Mouse (Mus musculus): ENCODE data around the gene Fh1. TPM values are rescaled to one million over a fixed set of nuclear protein-coding genes. Genes with fewer than 3 reads are reported as not detected.
A peak's percentile ranks its signal among the peaks of the same experiment; 100 is the strongest.

Fh1 gene
- polyA plus RNA-seq, 1 experiment from 2014 or later, result 81.7 TPM

DNA sequence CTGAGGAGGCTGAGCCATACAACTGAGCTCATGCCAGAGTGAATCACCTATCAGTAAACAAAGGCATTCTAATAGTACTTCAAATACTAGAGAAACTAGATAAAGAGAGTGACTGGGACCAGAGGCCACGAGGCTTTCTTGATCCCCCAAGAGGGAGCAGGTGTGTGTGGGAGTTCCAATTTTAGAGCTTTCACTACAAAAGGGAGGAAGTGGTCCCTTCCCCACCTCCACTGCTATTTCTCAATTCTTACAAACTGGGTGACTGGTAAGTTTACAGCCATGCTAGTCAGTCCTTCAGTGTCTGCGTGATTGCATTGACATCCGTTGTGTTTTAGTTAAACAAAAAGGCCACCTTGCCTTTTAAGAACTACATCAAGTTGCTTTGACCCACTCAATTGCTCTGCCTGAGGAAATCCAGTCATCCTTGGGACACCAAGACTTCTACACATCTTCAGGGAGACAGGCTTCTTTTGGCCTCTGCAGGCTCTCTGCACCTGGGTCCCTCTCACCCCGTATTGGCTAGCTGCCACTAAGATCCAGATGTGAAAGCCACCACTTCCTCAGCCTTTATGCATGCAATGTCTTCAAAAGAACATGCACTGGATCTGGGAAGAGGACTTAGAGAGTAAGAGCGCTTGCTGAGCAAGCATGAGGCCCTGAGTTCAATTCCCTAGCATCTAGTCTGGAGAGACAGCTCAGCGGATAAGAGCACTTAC, 15.2 kb upstream of the Fh1 start:
- Histone ChIP-seq H3K27ac (no peak overlapping the region), H3K27me3 (no peaks in the 10 kb centered on the region), H3K4me3 (no peak overlapping the region), H3K9ac (no peak overlapping the region), H3K36me3 (no peaks in the 10 kb centered on the region), H3K4me1 (no peaks in the 10 kb centered on the region), H3K4me2 (replicated peaks) (no peak overlapping the region), H3K9me3 (replicated peaks) (no peaks in the 10 kb centered on the region)
- WGBS, result 85% methylated on average over 6 of the region's 6 CpGs
- ATAC-seq (ENCODE audit: low FRiP score), result no peak

DNA sequence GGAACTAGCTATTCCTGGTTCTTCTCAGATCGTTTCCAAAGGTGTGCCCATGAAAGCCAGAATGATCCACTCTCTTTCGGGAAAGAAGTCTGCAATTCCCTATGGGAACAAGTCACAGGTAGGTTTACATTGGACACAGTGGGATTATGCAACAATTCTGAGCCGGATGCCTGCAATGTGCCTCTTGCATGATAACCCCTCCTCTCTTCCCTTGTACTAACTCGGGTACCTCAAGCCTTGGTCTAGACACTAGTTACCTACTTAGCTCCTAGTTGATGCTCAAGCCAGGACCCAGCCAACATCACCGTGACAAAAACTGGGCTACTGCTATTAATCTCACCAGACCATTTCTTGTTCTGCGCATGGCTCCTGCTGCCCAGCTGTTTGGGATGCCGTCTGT, 13.6 kb upstream of the Fh1 start:
- no peaks in the 10 kb centered on the region for H3K36me3 ChIP-seq
- ATAC-seq (ENCODE audit: low FRiP score), result no peak
- no peaks in the 10 kb centered on the region for H3K9me3 ChIP-seq (replicated peaks)
- no peak overlapping the region for H3K9ac ChIP-seq
- H3K4me3 ChIP-seq, result no peak overlapping the region
- no peak overlapping the region for H3K27ac ChIP-seq
- no peaks in the 10 kb centered on the region for H3K27me3 ChIP-seq
- H3K4me1 ChIP-seq, result no peaks in the 10 kb centered on the region
- no peak overlapping the region for H3K4me2 ChIP-seq (replicated peaks)
- 85% methylated on average over 7 of the region's 7 CpGs for WGBS

DNA sequence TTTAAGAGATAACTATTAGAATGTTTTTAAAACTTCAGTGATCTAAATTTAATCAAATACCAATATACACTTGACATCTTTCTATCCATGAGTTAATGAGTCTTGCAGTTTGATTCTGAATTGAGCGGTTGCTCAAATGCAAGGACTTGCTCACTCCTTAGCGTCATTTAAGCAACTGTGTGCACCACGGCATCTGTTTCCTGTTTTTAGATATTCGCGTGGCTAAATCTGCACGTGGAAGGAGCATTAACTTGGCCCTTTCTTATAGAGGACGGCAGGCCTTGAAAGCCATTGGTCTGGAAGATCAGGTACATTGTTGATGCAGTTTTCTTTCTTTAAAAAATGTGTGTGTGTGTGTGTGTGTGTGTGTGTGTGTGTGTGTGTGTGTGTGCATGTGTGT, 12.2 kb upstream of the Fh1 start:
- Histone ChIP-seq H3K4me1 (no peaks in the 10 kb centered on the region), H3K27me3 (no peaks in the 10 kb centered on the region), H3K4me2 (replicated peaks) (no peak overlapping the region), H3K9ac (no peak overlapping the region), H3K4me3 (no peak overlapping the region), H3K9me3 (replicated peaks) (no peaks in the 10 kb centered on the region), H3K36me3 (no peaks in the 10 kb centered on the region), H3K27ac (no peak overlapping the region)
- no peak for ATAC-seq (ENCODE audit: low FRiP score)
- 76% methylated on average over 7 of the region's 7 CpGs for WGBS

DNA sequence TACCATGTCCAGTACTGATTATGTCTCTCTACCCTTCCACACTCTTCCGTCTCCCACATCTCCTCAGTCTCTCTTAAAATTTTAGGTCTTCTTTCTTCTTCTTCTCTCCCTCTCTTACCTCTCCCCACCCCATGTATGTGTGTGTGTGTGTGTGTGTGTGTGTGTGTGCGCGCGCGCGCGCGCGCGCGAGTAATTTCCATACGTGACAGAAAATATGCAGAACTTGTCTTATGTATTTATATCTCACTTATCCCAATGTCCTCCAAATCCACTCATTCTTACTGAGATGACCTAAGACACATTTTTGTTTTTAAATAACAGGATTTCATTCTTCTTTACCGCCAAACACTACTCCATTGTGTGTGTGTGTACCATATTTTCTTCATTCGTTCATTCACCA, 7.0 kb upstream of the Fh1 start:
- Histone ChIP-seq H3K4me2 (replicated peaks) (no peak overlapping the region), H3K4me1 (no peaks in the 10 kb centered on the region), H3K27me3 (no peaks in the 10 kb centered on the region), H3K9ac (no peak overlapping the region), H3K9me3 (replicated peaks) (no peaks in the 10 kb centered on the region), H3K4me3 (no peak overlapping the region), H3K36me3 (no peaks in the 10 kb centered on the region), H3K27ac (no peak overlapping the region)
- WGBS, result 93% methylated on average over 12 of the region's 14 CpGs
- ATAC-seq (ENCODE audit: low FRiP score), result no peak

DNA sequence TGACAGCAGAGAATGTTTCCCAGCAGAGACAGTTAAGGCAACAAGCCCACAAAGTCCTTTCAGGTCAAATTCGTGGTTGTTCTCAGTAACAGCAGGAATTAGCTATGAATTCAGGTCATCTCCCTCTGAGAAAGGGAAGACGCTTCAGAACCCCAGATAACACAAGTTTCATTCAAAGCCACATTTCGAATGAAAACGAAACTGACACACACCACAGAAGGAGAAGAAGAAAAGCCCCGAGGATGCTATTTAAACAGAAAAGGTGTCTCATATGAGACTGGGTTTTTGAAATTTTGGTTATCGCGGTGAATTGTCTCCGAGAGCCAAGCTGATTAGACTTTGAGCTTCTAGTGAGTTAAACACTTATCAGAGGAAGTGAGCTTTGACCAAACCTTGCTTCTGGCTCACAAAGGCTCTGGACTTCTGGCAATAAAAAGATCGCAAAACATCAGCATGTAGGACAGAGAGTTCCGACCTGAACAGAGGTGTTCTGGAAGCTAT, 6.3 kb upstream of the Fh1 start:
- Histone ChIP-seq H3K4me1 (no peaks in the 10 kb centered on the region), H3K9ac (no peak overlapping the region), H3K27me3 (no peaks in the 10 kb centered on the region), H3K9me3 (replicated peaks) (no peaks in the 10 kb centered on the region), H3K36me3 (no peaks in the 10 kb centered on the region), H3K4me3 (no peak overlapping the region), H3K27ac (no peak overlapping the region), H3K4me2 (replicated peaks) (no peak overlapping the region)
- WGBS, result 87% methylated on average over 10 of the region's 10 CpGs
- no peak for ATAC-seq (ENCODE audit: low FRiP score)

DNA sequence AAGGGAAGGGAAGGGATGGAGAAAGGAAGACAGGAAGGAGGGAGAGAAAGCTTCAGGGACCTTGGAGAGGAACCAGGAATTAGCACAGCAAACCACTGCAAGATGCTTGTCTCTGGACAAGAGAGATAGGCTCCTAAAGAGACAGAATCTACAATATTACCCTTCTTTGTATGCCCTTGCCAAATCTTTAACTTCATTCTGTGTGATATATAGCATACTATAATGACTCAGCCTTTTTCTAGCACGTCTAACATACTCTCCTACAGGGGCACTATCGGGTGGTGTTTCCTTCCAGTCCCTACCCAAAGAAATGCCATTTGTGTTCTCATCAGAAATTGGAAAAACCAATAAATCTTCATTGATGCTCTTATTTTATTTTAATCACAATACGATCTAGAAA, 5.6 kb upstream of the Fh1 start:
- Histone ChIP-seq H3K27ac (no peak overlapping the region), H3K4me2 (replicated peaks) (no peak overlapping the region), H3K36me3 (no peaks in the 10 kb centered on the region), H3K4me3 (no peak overlapping the region), H3K9ac (no peak overlapping the region), H3K27me3 (no peaks in the 10 kb centered on the region), H3K4me1 (no peaks in the 10 kb centered on the region), H3K9me3 (replicated peaks) (no peaks in the 10 kb centered on the region)
- ATAC-seq (ENCODE audit: low FRiP score), result no peak
- WGBS, result 91% methylated on average over 3 of the region's 3 CpGs

DNA sequence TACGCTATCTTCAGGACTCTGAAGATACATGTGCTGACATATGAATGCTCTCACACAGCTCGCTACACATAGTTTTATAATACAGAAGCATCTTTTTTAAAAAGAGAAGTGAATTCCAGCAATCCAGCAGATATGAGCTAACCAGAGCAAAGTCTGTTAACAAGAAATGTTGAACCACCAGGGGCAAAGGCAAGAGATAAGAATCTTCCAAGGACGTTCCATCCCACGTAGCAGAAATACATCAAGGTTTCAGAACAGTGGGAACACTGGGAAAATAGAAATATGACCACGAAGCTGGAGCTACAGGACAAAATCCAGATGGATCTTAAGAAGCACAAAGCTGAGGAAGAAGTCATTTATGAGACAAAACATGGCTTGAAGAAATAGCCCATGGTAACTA, 4.9 kb upstream of the Fh1 start:
- no peak overlapping the region for H3K27ac ChIP-seq
- no peaks in the 10 kb centered on the region for H3K27me3 ChIP-seq
- no peak overlapping the region for H3K4me2 ChIP-seq (replicated peaks)
- H3K36me3 ChIP-seq, result no peaks in the 10 kb centered on the region
- no peak overlapping the region for H3K4me3 ChIP-seq
- no peaks in the 10 kb centered on the region for H3K9me3 ChIP-seq (replicated peaks)
- no peak overlapping the region for H3K9ac ChIP-seq
- 87% methylated on average over 5 of the region's 5 CpGs for WGBS
- no peaks in the 10 kb centered on the region for H3K4me1 ChIP-seq
- no peak for ATAC-seq (ENCODE audit: low FRiP score)

DNA sequence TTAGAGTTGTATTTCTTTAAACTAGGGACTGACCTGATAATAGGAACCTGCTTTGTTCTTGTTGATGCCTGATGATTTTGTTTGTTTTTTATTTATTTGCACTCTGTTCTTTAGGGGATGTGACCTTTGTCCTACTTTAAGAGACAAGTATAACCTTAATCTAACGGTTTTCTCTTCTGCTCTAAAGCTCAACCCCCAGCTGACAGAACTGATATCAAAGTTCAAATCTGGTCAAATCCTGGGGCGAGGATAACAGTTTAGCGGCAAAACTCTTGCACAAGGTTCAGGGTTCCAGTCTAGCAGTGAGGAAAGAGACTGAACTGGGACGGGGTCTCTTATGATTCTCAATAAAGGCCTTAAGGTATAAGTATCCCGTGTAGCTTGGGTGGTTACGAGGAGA, 3.8 kb upstream of the Fh1 start:
- ATAC-seq (ENCODE audit: low FRiP score), result no peak
- Histone ChIP-seq H3K27ac (no peak overlapping the region), H3K9me3 (replicated peaks) (no peaks in the 10 kb centered on the region), H3K36me3 (no peaks in the 10 kb centered on the region), H3K27me3 (no peaks in the 10 kb centered on the region), H3K9ac (no peak overlapping the region), H3K4me1 (peaks cover 7% of the 10 kb centered on the region), H3K4me3 (no peak overlapping the region), H3K4me2 (replicated peaks) (no peak overlapping the region)
- WGBS, result 91% methylated on average over 6 of the region's 6 CpGs

DNA sequence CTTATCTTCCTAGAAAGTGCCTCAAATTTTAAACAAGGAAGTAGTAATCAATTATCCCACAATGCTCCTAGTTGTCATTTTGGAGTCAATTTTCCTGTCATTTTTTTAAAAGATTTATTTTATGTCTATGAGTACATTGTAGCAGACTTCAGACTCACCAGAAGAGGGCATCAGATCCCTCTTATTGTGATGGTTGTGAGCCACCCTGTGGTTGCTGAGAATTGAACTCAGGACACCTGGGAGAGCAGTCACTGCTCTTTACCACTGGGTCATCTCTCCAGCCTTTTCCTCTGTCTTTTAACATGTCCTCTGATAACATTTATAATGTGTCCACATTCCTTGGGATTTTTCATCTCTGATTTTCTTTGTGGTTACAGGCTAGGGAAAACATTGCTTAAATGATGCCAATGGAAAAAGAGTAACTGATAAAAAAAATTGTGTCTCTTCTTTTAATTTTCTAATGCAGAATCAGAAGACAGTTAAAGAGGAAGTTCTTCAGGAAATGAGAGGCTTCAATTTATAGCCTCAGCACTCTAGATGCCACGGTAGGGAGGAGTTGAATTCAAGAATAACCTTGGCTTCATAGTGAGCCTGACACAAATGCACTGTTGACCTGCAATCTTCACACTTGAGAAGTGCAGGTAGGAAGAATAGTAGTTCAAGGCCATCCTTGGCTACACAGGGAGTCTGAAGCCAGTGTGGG, 706 bp upstream of the Fh1 start:
- no peak overlapping the region for H3K9ac ChIP-seq
- no peaks in the 10 kb centered on the region for H3K9me3 ChIP-seq (replicated peaks)
- peak; percentile 57 for ATAC-seq (ENCODE audit: low FRiP score)
- peaks cover 13% of the 10 kb centered on the region for H3K4me1 ChIP-seq
- peak overlapping the region; percentile 91 for H3K4me3 ChIP-seq
- H3K27me3 ChIP-seq, result no peaks in the 10 kb centered on the region
- 0 out of 2 replicates have a peak, but pooled peaks cover 3% of the 10 kb centered on the region for H3K36me3 ChIP-seq
- 0 out of 2 replicates have a peak overlapping the region, but pooled peaks have one; percentile 2 for H3K27ac ChIP-seq
- WGBS, result 95% methylated on average over 1 of the region's 1 CpGs
- H3K4me2 ChIP-seq (replicated peaks), result peak overlapping the region; percentile 51

DNA sequence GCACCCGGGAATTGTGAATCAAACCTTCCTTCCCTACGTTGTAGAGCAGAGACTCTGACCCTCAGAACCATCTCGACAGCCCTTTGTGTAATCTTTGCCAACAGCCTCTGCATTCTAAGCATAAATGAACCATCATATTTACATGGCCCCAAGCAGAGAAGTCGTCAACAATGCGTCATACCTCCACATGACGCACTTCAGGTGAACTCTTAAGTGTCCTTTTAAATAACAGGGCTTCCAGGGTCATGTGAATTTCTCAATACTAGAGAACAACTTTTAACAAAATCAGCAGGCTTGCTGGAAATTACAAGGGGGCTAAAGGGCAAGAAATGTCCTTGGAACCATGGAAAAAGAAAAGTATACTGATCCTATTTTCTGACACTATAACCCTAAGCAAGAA, 1.8 kb downstream of the Fh1 start:
- 87% methylated on average over 6 of the region's 6 CpGs for WGBS
- Histone ChIP-seq H3K9ac (no peak overlapping the region), H3K9me3 (replicated peaks) (no peaks in the 10 kb centered on the region), H3K4me3 (no peak overlapping the region), H3K36me3 (peaks cover 3% of the 10 kb centered on the region; the same call in 1 of the 2 replicates), H3K27me3 (no peaks in the 10 kb centered on the region), H3K4me1 (peaks cover 13% of the 10 kb centered on the region), H3K4me2 (replicated peaks) (no peak overlapping the region), H3K27ac (no peak overlapping the region)
- ATAC-seq (ENCODE audit: low FRiP score), result no peak

DNA sequence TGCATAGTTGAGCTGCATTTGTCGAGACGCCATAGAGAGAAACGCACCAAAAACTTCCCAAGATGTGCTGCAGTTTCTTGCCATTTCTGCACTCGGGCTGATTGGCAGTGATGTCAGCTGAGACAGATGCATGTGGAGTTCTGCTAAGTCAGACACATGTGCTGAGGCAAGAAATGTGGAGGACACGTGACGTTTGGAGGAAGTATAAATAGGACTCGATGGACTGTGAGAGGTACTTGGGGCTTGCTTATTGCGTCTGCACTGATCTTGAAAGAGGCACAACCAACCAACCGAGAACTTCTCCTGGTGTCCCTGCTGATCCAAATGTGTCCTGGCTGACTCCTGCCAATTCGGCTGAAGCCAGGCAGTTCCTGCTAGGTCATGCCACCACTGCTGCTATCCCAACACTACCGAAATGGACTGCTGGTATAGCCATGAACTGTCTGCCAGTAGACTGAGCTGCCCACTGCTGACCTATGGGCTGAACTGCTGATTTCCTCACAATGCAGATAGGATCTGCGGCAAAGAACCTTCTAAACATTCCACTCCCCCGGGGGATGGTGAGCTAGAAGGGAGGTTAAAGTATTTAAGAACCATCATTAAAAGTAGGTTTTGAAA, 5.5 kb downstream of the Fh1 start, which contains the start of gene Kmo:
Gene Kmo (plus strand): TSS at position 568 of the 618 bp plus-strand sequence.
- Histone ChIP-seq H3K4me1 (peaks cover 13% of the 10 kb centered on the region), H3K27ac (no peak within 1 kb of the TSS), H3K9me3 (replicated peaks) (no peaks in the 10 kb centered on the region), H3K9ac (no peak within 1 kb of the TSS), H3K4me3 (no peak within 1 kb of the TSS), H3K4me2 (replicated peaks) (no peak within 1 kb of the TSS), H3K36me3 (peaks cover 26% of the 10 kb centered on the region), H3K27me3 (no peaks in the 10 kb centered on the region)
- no peak for ATAC-seq (ENCODE audit: low FRiP score)
- WGBS, result 91% methylated on average over 13 of the region's 13 CpGs

DNA sequence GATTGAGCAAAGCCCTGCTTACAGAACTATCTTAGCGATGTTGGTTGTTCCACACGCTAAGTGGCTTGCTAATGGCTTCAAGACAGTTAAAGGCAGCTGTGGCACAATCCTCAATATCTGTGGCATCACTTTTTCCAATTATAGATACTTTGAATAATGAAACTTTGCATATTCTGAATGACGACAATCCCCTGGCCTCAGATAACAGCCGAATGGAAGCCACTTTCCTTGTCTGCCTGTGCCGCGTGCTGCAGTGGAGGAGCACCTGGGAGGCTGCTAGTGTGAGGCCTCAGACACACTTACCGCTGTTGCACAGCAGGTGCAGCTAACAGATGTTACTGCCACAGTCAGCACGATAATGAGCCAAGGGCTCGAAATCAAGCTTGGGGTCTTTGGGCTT, 10.4 kb downstream of the Fh1 start:
- H3K4me3 ChIP-seq, result no peak overlapping the region
- H3K9ac ChIP-seq, result no peak overlapping the region
- 93% methylated on average over 9 of the region's 9 CpGs for WGBS
- no peak overlapping the region for H3K4me2 ChIP-seq (replicated peaks)
- H3K27me3 ChIP-seq, result no peaks in the 10 kb centered on the region
- H3K36me3 ChIP-seq, result peaks cover 55% of the 10 kb centered on the region
- no peaks in the 10 kb centered on the region for H3K4me1 ChIP-seq
- no peak overlapping the region for H3K27ac ChIP-seq
- no peak for ATAC-seq (ENCODE audit: low FRiP score)
- no peaks in the 10 kb centered on the region for H3K9me3 ChIP-seq (replicated peaks)
